Mouse (Mus musculus) heart, adult 2 months (tissue): ENCODE measurements around the gene Elf5.

Experiments
- CTCF ChIP-seq: fragments of 200-600 bp; IDR thresholded peaks from 2 replicates; pipeline ENCODE4 v1.8.1; 2022; ENCODE audit warnings: antibody characterized with exemption, mild to moderate bottlenecking, moderate library complexity
- EP300 ChIP-seq: fragments of 200-500 bp; IDR thresholded peaks from 2 replicates; pipeline ENCODE4 v1.6.1; 2011; ENCODE audit warnings: low read depth, low read length, control low read depth; ENCODE audit not compliant: insufficient read depth
- POLR2A ChIP-seq: fragments of 200-500 bp; IDR thresholded peaks from 2 replicates; pipeline ENCODE4 v1.6.1; 2011; ENCODE audit warnings: mild to moderate bottlenecking, low read depth, low read length, control low read depth; ENCODE audit not compliant: insufficient read depth

DNA sequence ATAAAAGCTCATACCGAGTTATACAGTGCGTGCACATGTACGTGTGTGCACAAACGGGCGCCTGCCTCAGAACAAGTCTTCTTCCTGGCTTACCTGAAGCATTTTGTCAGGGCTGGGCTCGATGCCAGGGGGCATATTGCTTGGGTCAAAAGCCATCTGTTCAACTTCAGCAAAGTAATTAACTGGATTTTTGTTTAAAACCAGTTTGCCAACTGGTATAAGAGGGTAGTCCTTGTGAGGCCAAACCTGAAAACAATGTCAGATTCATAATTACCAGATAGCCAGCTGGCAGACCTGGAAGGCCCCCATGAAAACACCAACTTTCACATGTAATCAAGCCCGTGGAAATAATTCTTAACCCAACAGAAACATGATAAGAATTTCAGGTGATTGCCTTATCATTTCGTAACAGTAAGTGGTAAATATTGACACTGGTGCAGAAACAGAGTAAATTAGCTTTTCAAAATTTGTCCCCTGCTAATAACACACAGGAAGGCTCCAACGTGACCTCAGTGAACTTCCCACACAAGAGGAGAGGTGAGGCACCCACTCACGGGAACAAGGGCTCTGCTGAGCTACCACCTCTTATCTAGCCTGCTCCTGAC lies 55.6 kb downstream of the Elf5 start:
- TF ChIP-seq CTCF (no peak), EP300 (no peak), POLR2A (no peak)
